Mouse (Mus musculus): Measurements from ENCODE around the gene Creg1.
"Not testable (repeated sequence)": the region's sequence is repeated elsewhere in the genome, so short reads cannot be mapped to it uniquely, and the experiment has no call there.

Gene Creg1

GRCm38 (mm10) chr1:165754205-165754604, 9.3 kb upstream of the Creg1 start:
- no peak for DNase-seq

- DNase-seq: no peak
Observed at GRCm38 (mm10) chr1:165755194-165755593, 8.4 kb upstream of the Creg1 start.

GRCm38 (mm10) chr1:165761522-165762305, 1.8 kb upstream of the Creg1 start:
- DNase-seq: no peak

- not testable (repeated sequence) for DNase-seq
Observed at GRCm38 (mm10) chr1:165762498-165762897, 1.0 kb upstream of the Creg1 start.

GRCm38 (mm10) chr1:165762914-165763634, 472 bp upstream of the Creg1 start:
- no peak for DNase-seq

GRCm38 (mm10) chr1:165764571-165764970, 1.0 kb downstream of the Creg1 start:
- no peak for DNase-seq

- DNase-seq: no peak
Observed at GRCm38 (mm10) chr1:165765041-165765440, 1.5 kb downstream of the Creg1 start.

GRCm38 (mm10) chr1:165765651-165766294, 2.2 kb downstream of the Creg1 start:
- DNase-seq: no peak

GRCm38 (mm10) chr1:165766295-165766890, 2.8 kb downstream of the Creg1 start:
- no peak for DNase-seq

GRCm38 (mm10) chr1:165768894-165769512, 5.5 kb downstream of the Creg1 start:
- DNase-seq: no peak

- no peak for DNase-seq
Observed at GRCm38 (mm10) chr1:165770181-165770759, 6.7 kb downstream of the Creg1 start.

- peak; percentile 59 for DNase-seq
Observed at GRCm38 (mm10) chr1:165771491-165771897, 7.9 kb downstream of the Creg1 start.

- DNase-seq: no peak
Observed at GRCm38 (mm10) chr1:165771998-165772397, 8.5 kb downstream of the Creg1 start.

GRCm38 (mm10) chr1:165775518-165776294, 12.2 kb downstream of the Creg1 start:
- DNase-seq: peak; percentile 38

- DNase-seq: no peak
Observed at GRCm38 (mm10) chr1:165779954-165780585, 16.5 kb downstream of the Creg1 start.

GRCm38 (mm10) chr1:165780586-165781111, 17.1 kb downstream of the Creg1 start:
- DNase-seq: no peak

GRCm38 (mm10) chr1:165781426-165781825, 17.9 kb downstream of the Creg1 start:
- no peak for DNase-seq

GRCm38 (mm10) chr1:165781911-165782310, 18.4 kb downstream of the Creg1 start:
- DNase-seq: no peak

GRCm38 (mm10) chr1:165786296-165786695, 22.8 kb downstream of the Creg1 start:
- DNase-seq: no peak

- no peak for DNase-seq
Observed at GRCm38 (mm10) chr1:165788511-165788910, 25.0 kb downstream of the Creg1 start, which contains the start of gene Cd247. Gene Cd247, plus strand, starts transcription at chr1:165788681.

Data from cerebellum, adult 9-11 months (tissue).